Mouse (Mus musculus) heart, postnatal 14 days (tissue): ENCODE data around the gene Sf3a1. TPM values are rescaled to one million over a fixed set of nuclear protein-coding genes. Genes with fewer than 3 reads are reported as not detected.

Experiments used
- microRNA-seq, 2 experiments: library from miRNA; unstranded; fragments of <30 nt; microRNA quantifications; one replicate each; pipeline ENCODE4 v1.2.0; 2021 to 2022
- total RNA-seq, 2 experiments: library from RNA; stranded (reverse); gene quantifications; 2 replicates each; pipeline ENCODE4 v1.2.3; 2021

Sf3a1 gene
- total RNA-seq, 2 experiments from 2014 or later, result 38.4 to 46.7 TPM

Small RNAs within 50 kb of the gene (microRNA-seq; reads per million reads assigned to microRNA genes)
- gene Mir3060, result 0 to 1.7 reads per million in 2 experiments

Other genes starting within 250 kb of the Sf3a1 start
- 1 to 10 TPM; 4.9 to 5.6 TPM for gene Slc35e4, start 245.7 kb upstream of the Sf3a1 start, total RNA-seq
- gene Tcn2, start 228.2 kb upstream of the Sf3a1 start, total RNA-seq, result 10 to 100 TPM; 44.5 to 54.0 TPM
- gene Pes1, start 196.4 kb upstream of the Sf3a1 start, total RNA-seq, result 10 to 100 TPM; 26.2 to 27.8 TPM
- gene 4930556J24Rik, start 183.6 kb upstream of the Sf3a1 start, total RNA-seq, result not detected
- under 1 TPM; 0.32 to 0.33 TPM for gene Gal3st1, start 176.7 kb upstream of the Sf3a1 start, total RNA-seq
- gene Sec14l4, start 128.9 kb upstream of the Sf3a1 start, total RNA-seq, result under 1 TPM; 0.20 to 0.50 TPM
- gene Sec14l3, start 95.5 kb upstream of the Sf3a1 start, total RNA-seq, result 1 to 10 TPM in 1 of 2 experiments, not detected in 1; 6.0 TPM
- gene Mtfp1, start 64.9 kb upstream of the Sf3a1 start, total RNA-seq, result 100 to 1,000 TPM; 108 to 124 TPM
- 1 to 10 TPM; 1.2 TPM for gene Sec14l2, start 36.9 kb upstream of the Sf3a1 start, total RNA-seq
- gene Rnf215, start 25.1 kb upstream of the Sf3a1 start, total RNA-seq, result 10 to 100 TPM; 14.2 to 20.6 TPM
- 1 to 10 TPM; 5.6 to 7.4 TPM for gene Ccdc157, start 57 bp upstream of the Sf3a1 start, total RNA-seq
- 10 to 100 TPM; 14.5 to 14.7 TPM for gene Tbc1d10a, start 26.4 kb downstream of the Sf3a1 start, total RNA-seq
- gene Castor1, start 57.9 kb downstream of the Sf3a1 start, total RNA-seq, result 10 to 100 TPM in 1 of 2 experiments, 1 to 10 TPM in 1; 8.3 to 11.4 TPM
- under 1 TPM in 1 of 2 experiments, not detected in 1; 0.10 TPM for gene Osm, start 76.1 kb downstream of the Sf3a1 start, total RNA-seq
- under 1 TPM; 0.14 to 0.37 TPM for gene Lif, start 97.2 kb downstream of the Sf3a1 start, total RNA-seq